Mouse (Mus musculus) adrenal gland, adult 8-10 months (tissue): Measurements from ENCODE around the gene Ostm1. TPM values are rescaled to one million over a fixed set of nuclear protein-coding genes. Genes with fewer than 3 reads are reported as not detected.

ENCODE experiments used
- total RNA-seq, 4 experiments: library from RNA; stranded (reverse); gene quantifications; 2 replicates each; pipeline ENCODE4 v1.2.4; 2022

Gene Ostm1
- total RNA-seq, 4 experiments from 2014 or later, result 31.6 to 39.0 (median 36.8) TPM

Other genes starting within 250 kb of the Ostm1 start
- 10 to 100 TPM; 16.8 to 21.0 (median 18.7) TPM for gene Afg1l, start 105.3 kb upstream of the Ostm1 start, total RNA-seq
- gene Snx3, start 81.8 kb upstream of the Ostm1 start, total RNA-seq, result 100 to 1,000 TPM; 200 to 230 (median 204) TPM
- gene Nr2e1, start 190 bp upstream of the Ostm1 start, total RNA-seq, result not detected
- gene Sec63, start 177.7 kb downstream of the Ostm1 start, total RNA-seq, result 10 to 100 TPM; 78.3 to 92.2 (median 84.0) TPM